Mouse (Mus musculus) olfactory bulb, adult 2 months (tissue): Measurements from ENCODE around the gene Ptpa. TPM values are rescaled to one million over a fixed set of nuclear protein-coding genes. Genes with fewer than 3 reads are reported as not detected.

ENCODE experiments used
- H3K27ac ChIP-seq: fragments of 200-500 bp; 2 replicates; pipeline ENCODE4 v1.5.1; 2012; ENCODE audit warnings: low read depth, low read length; ENCODE audit not compliant: insufficient read depth
- H3K4me1 ChIP-seq: fragments of 200-500 bp; 2 replicates; pipeline ENCODE4 v1.6.1; 2012; ENCODE audit warnings: low read length; ENCODE audit not compliant: control insufficient read depth, insufficient read depth
- H3K4me3 ChIP-seq: fragments of 200-500 bp; 2 replicates; pipeline ENCODE4 v1.5.1; 2012; ENCODE audit warnings: mild to moderate bottlenecking, low read depth, low read length, moderate library complexity; ENCODE audit not compliant: insufficient read depth
- CTCF ChIP-seq: fragments of 200-500 bp; IDR thresholded peaks from 2 replicates; pipeline ENCODE4 v1.5.1; 2012; ENCODE audit warnings: low read depth, mild to moderate bottlenecking, low read length, moderate library complexity; ENCODE audit not compliant: insufficient read depth
- POLR2A ChIP-seq: fragments of 200-500 bp; IDR thresholded peaks from 2 replicates; pipeline ENCODE4 v1.6.1; 2012; ENCODE audit warnings: mild to moderate bottlenecking, low read depth, low read length, moderate library complexity; ENCODE audit not compliant: insufficient read depth
- WGBS: fragments of 180-500 bp; shearing (Covaris S2); methylation state at CpG from one replicate; pipeline ENCODE4 v1.1.7; 2018; 5-methylcytosine and 5-hydroxymethylcytosine counted together
- polyA plus RNA-seq: library from polyadenylated mRNA; stranded (reverse); fragments of >200 nt; gene quantifications from 2 replicates; pipeline ENCODE4 v1.2.4, GENCODE M21; 2012; ENCODE audit warnings: low replicate concordance; ENCODE audit not compliant: missing spikeins, insufficient read depth, insufficient read length

Gene Ptpa
- polyA plus RNA-seq, 1 experiment, result not detected

DNA sequence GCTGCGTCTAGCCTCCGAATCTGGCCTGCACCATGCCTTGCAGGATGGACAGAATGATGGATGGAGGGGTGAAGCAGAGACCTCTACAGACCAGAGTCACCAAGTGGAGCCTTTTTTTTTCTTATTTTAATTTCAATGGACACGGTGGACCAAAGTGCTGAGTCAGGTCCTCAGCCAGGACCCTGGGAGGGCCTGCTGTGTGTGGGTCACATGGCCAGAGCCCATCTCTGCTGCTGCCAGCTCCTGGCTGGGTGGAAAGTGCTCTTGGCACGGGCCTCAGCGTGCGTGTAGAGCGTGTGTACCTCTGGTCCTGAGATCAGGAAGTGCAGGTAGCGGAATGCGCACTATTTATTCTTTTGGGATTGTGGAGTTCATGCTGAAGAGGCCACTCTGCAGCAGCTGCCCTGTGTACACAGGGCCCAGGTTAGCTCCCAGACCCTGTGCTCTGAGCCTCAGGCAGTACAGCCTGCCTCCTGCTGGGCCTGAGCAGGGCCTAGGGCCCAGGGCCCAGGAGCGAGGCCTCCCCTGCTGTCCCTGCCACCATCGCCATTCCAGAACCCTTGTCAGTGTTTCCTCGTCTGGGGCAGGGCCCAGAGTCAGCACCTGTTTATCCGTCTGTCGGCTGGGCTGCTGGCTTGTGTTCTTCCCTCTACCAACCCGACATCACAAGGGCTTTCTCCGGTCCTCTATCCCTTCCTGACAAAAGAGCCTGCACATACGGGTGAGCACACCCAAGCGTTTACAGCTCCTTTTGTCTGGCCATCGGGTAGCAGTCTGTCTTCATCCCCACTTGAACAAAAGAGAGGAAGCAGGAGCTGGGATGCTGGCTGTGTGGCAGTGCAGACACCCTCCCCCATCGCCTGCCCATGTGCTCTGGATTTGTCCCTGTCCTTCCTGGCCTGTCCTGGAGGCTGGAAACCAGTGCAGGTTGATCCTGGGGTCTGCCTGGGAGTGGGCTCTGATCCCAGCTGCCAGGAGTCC, 16.4 kb upstream of the Ptpa start:
- TF ChIP-seq POLR2A (no peak), CTCF (no peak)
- Histone ChIP-seq H3K4me1 (peaks cover 8% of the 10 kb centered on the region; the same call in 1 of the 2 replicates), H3K27ac (peak overlapping the region; percentile 6; the same call in 1 of the 2 replicates), H3K4me3 (no peak overlapping the region)
- 30% methylated on average over 20 of the region's 20 CpGs for WGBS

- peaks cover 8% of the 10 kb centered on the region; the same call in 1 of the 2 replicates for H3K4me1 ChIP-seq
- no peak for TF ChIP-seq CTCF
- TF ChIP-seq POLR2A, result no peak
- H3K4me3 ChIP-seq, result no peak overlapping the region
- WGBS, result 33% methylated on average over 1 of the region's 1 CpGs
- no peak overlapping the region for H3K27ac ChIP-seq
These were observed 14.3 kb upstream of the Ptpa start for GRCm38 (mm10) chr2:30401581-30401980.

GRCm38 (mm10) chr2:30402351-30402826, 13.4 kb upstream of the Ptpa start:
- WGBS, result 76% methylated on average over 9 of the region's 9 CpGs
- Histone ChIP-seq H3K4me3 (no peak overlapping the region), H3K4me1 (peaks cover 8% of the 10 kb centered on the region; the same call in 1 of the 2 replicates), H3K27ac (no peak overlapping the region)
- TF ChIP-seq CTCF (no peak), POLR2A (no peak)

DNA sequence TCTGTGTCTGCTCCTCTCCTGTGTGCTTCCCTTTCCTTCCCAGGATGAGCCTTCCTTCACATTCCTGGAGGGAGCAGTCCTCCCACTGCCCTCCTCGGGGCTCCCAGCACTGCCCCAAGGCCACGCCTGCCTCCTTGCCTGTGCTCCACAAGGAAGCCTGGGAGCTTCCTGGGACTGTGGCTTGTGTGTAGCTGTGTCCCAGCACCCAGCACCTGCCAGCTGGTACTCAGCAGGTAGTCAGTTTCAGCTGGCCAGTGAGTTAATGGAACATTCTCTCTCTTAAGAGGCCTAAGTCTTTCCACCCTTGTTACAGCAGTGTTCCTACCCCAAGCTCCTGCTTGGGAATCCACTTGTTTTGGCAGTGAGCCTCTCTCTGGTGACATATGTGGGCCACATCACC, 13.0 kb upstream of the Ptpa start:
- Histone ChIP-seq H3K4me3 (no peak overlapping the region), H3K4me1 (peaks cover 8% of the 10 kb centered on the region; the same call in 1 of the 2 replicates), H3K27ac (no peak overlapping the region)
- TF ChIP-seq CTCF (no peak), POLR2A (no peak)
- WGBS, result 66% methylated on average over 2 of the region's 2 CpGs

- Histone ChIP-seq H3K27ac (no peak overlapping the region), H3K4me1 (peaks cover 8% of the 10 kb centered on the region; the same call in 1 of the 2 replicates), H3K4me3 (no peak overlapping the region)
- TF ChIP-seq CTCF (no peak), POLR2A (no peak)
- 86% methylated on average over 1 of the region's 1 CpGs for WGBS
These were observed 12.0 kb upstream of the Ptpa start for GRCm38 (mm10) chr2:30403870-30404269.

DNA sequence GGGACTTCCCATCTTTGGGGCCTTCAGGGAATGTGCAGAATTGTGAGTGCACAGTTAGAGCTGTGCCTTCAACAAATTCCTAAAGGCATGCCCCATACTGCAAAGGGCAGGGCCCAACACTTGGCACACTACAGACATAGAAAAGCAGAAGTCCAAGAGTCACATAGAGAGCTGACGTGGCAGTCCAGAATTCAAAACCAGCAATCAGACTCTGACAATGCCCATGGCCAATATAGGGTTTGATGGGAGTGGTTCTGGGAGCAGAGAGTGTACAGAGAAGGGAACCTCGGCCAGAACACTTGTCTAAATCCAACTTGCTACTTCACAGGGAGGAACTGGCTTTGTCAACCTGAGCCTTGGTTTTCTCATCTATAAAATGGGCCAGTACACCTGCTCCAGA, 8.6 kb upstream of the Ptpa start:
- H3K4me3 ChIP-seq, result no peak overlapping the region
- 85% methylated on average over 2 of the region's 2 CpGs for WGBS
- no peak for TF ChIP-seq POLR2A
- TF ChIP-seq CTCF, result no peak
- H3K27ac ChIP-seq, result no peak overlapping the region
- H3K4me1 ChIP-seq, result peaks cover 2% of the 10 kb centered on the region; the same call in 1 of the 2 replicates

DNA sequence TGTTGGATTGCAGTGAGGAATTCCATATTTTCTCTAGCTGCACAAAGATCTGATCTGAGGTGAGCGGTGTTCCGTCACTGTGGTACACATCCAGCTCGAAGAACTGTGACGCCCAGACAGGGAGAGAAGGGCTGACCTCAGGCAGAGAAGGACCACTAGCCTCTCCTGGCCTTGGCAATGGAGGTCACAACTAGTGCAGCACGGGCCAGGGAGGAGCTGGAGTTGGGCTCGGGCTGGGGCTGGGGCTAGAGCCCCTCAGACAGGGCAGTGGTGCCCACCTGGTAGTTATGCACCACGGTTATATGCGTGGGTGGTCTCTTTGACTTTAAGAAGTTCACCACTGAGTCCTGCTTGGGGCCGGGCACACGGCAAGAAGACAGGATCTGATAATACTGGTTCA, 8.1 kb upstream of the Ptpa start:
- Histone ChIP-seq H3K4me1 (peaks cover 6% of the 10 kb centered on the region), H3K4me3 (no peak overlapping the region), H3K27ac (no peak overlapping the region)
- no peak for TF ChIP-seq CTCF
- no peak for TF ChIP-seq POLR2A
- 92% methylated on average over 10 of the region's 10 CpGs for WGBS

DNA sequence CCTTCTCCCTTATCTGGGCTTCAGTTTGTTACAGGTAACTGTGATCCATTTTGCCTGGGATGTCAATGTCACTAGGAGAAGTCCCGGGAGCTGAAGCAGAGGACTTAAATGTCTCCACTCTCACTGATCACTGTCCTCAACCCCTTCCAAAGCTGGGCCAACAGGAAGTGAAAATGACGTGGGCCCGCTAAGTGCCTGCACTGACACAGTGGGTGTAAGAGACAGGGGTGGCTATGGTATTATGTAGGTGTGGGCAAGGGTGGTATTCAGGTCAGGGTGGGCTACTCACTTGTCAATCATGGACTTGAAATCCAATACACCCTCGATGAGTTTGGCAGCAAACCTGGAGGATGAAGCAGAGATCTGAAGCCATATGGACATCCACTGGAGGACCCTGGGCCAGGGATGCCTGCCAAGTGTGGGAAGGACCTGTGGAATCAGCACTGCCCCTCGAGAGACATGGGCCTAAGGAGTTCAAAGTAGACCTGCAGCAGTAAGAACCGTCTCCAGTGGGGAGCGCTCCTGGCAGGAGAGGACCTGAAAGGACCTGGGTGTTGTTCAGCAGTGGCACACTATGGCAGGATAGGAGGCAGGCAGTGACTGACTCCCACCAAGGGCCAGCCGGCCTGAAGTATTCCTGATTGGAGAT, 7.3 kb upstream of the Ptpa start:
- TF ChIP-seq POLR2A (no peak), CTCF (no peak)
- no peak overlapping the region for H3K4me3 ChIP-seq
- WGBS, result 85% methylated on average over 8 of the region's 8 CpGs

More for the DNA sequence above, 7.3 kb upstream of the Ptpa start:
- peaks cover 14% of the 10 kb centered on the region for H3K4me1 ChIP-seq
- H3K27ac ChIP-seq, result no peak overlapping the region
